Mouse (Mus musculus): ENCODE data around the gene Muc4. TPM values are rescaled to one million over a fixed set of nuclear protein-coding genes. Genes with fewer than 3 reads are reported as not detected.

Gene Muc4
- polyA plus RNA-seq, 1 experiment from 2014 or later: not detected

GRCm38 (mm10) chr16:32708457-32709033 lies 27.1 kb upstream of the Muc4 start:
- Histone ChIP-seq H3K4me3 (no peak overlapping the region), H3K9ac (no peak overlapping the region), H3K4me2 (no peak overlapping the region), H3K9me3 (no peaks in the 10 kb centered on the region), H3K27ac (no peak overlapping the region), H3K36me3 (replicated peaks) (no peaks in the 10 kb centered on the region), H3K27me3 (replicated peaks) (no peaks in the 10 kb centered on the region), H3K4me1 (no peaks in the 10 kb centered on the region)
- 82% methylated on average over 10 of the region's 10 CpGs for WGBS
- no peak for ATAC-seq (replicated peaks)

GRCm38 (mm10) chr16:32709116-32709515 lies 26.6 kb upstream of the Muc4 start:
- H3K4me2 ChIP-seq: no peak overlapping the region

GRCm38 (mm10) chr16:32710426-32711070 lies 25.1 kb upstream of the Muc4 start:
- Histone ChIP-seq H3K27ac (no peak overlapping the region), H3K9ac (no peak overlapping the region), H3K4me2 (no peak overlapping the region), H3K27me3 (replicated peaks) (no peaks in the 10 kb centered on the region), H3K36me3 (replicated peaks) (no peaks in the 10 kb centered on the region), H3K4me1 (no peaks in the 10 kb centered on the region), H3K4me3 (no peak overlapping the region), H3K9me3 (no peaks in the 10 kb centered on the region)
- WGBS: 80% methylated on average over 14 of the region's 14 CpGs
- no peak for ATAC-seq (replicated peaks)

More at GRCm38 (mm10) chr16:32709116-32709515, 26.6 kb upstream of the Muc4 start:
- H3K27me3 ChIP-seq (replicated peaks): no peaks in the 10 kb centered on the region
- ATAC-seq (replicated peaks): no peak
- no peak overlapping the region for H3K27ac ChIP-seq
- no peak overlapping the region for H3K9ac ChIP-seq
- no peak overlapping the region for H3K4me3 ChIP-seq
- WGBS: 88% methylated on average over 8 of the region's 8 CpGs
- no peaks in the 10 kb centered on the region for H3K4me1 ChIP-seq
- H3K9me3 ChIP-seq: no peaks in the 10 kb centered on the region
- no peaks in the 10 kb centered on the region for H3K36me3 ChIP-seq (replicated peaks)

GRCm38 (mm10) chr16:32712202-32712601 lies 23.5 kb upstream of the Muc4 start:
- no peak for ATAC-seq (replicated peaks)
- Histone ChIP-seq H3K4me3 (no peak overlapping the region), H3K9ac (no peak overlapping the region), H3K27ac (no peak overlapping the region), H3K36me3 (replicated peaks) (no peaks in the 10 kb centered on the region), H3K4me1 (no peaks in the 10 kb centered on the region), H3K4me2 (no peak overlapping the region), H3K9me3 (no peaks in the 10 kb centered on the region), H3K27me3 (replicated peaks) (no peaks in the 10 kb centered on the region)
- 84% methylated on average over 11 of the region's 11 CpGs for WGBS

GRCm38 (mm10) chr16:32713556-32713955 lies 22.1 kb upstream of the Muc4 start:
- Histone ChIP-seq H3K27ac (no peak overlapping the region), H3K4me3 (no peak overlapping the region), H3K4me1 (no peaks in the 10 kb centered on the region), H3K36me3 (replicated peaks) (no peaks in the 10 kb centered on the region), H3K4me2 (no peak overlapping the region), H3K9ac (no peak overlapping the region), H3K9me3 (no peaks in the 10 kb centered on the region), H3K27me3 (replicated peaks) (no peaks in the 10 kb centered on the region)
- WGBS: 60% methylated on average over 6 of the region's 6 CpGs
- ATAC-seq (replicated peaks): no peak

GRCm38 (mm10) chr16:32715364-32715763 lies 20.3 kb upstream of the Muc4 start:
- Histone ChIP-seq H3K4me1 (no peaks in the 10 kb centered on the region), H3K4me2 (no peak overlapping the region), H3K27ac (no peak overlapping the region), H3K9ac (no peak overlapping the region), H3K4me3 (no peak overlapping the region), H3K36me3 (replicated peaks) (no peaks in the 10 kb centered on the region), H3K9me3 (no peaks in the 10 kb centered on the region), H3K27me3 (replicated peaks) (no peaks in the 10 kb centered on the region)
- ATAC-seq (replicated peaks): no peak
- WGBS: 33% methylated on average over 13 of the region's 13 CpGs

- no peaks in the 10 kb centered on the region for H3K36me3 ChIP-seq (replicated peaks)
- no peak overlapping the region for H3K9ac ChIP-seq
- no peak overlapping the region for H3K27ac ChIP-seq
- 90% methylated on average over 7 of the region's 7 CpGs for WGBS
- no peaks in the 10 kb centered on the region for H3K9me3 ChIP-seq
- H3K27me3 ChIP-seq (replicated peaks): no peaks in the 10 kb centered on the region
- ATAC-seq (replicated peaks): no peak
- H3K4me3 ChIP-seq: no peak overlapping the region
- no peaks in the 10 kb centered on the region for H3K4me1 ChIP-seq
- H3K4me2 ChIP-seq: no peak overlapping the region
These were observed 12.5 kb upstream of the Muc4 start for GRCm38 (mm10) chr16:32723163-32723562.

GRCm38 (mm10) chr16:32723767-32724166 lies 11.9 kb upstream of the Muc4 start:
- Histone ChIP-seq H3K27me3 (replicated peaks) (no peaks in the 10 kb centered on the region), H3K4me1 (no peaks in the 10 kb centered on the region), H3K9me3 (no peaks in the 10 kb centered on the region), H3K36me3 (replicated peaks) (no peaks in the 10 kb centered on the region), H3K4me2 (no peak overlapping the region), H3K9ac (no peak overlapping the region), H3K4me3 (no peak overlapping the region), H3K27ac (no peak overlapping the region)
- ATAC-seq (replicated peaks): no peak
- WGBS: 78% methylated on average over 4 of the region's 4 CpGs

GRCm38 (mm10) chr16:32724259-32724658 lies 11.4 kb upstream of the Muc4 start:
- Histone ChIP-seq H3K9me3 (no peaks in the 10 kb centered on the region), H3K27ac (no peak overlapping the region), H3K9ac (no peak overlapping the region), H3K4me2 (no peak overlapping the region), H3K4me3 (no peak overlapping the region), H3K4me1 (no peaks in the 10 kb centered on the region), H3K27me3 (replicated peaks) (no peaks in the 10 kb centered on the region), H3K36me3 (replicated peaks) (no peaks in the 10 kb centered on the region)
- 82% methylated on average over 2 of the region's 2 CpGs for WGBS
- ATAC-seq (replicated peaks): no peak

GRCm38 (mm10) chr16:32726501-32726900 lies 9.2 kb upstream of the Muc4 start:
- no peaks in the 10 kb centered on the region for H3K4me1 ChIP-seq
- H3K4me2 ChIP-seq: no peak overlapping the region
- no peaks in the 10 kb centered on the region for H3K36me3 ChIP-seq (replicated peaks)
- H3K9ac ChIP-seq: no peak overlapping the region
- H3K27me3 ChIP-seq (replicated peaks): no peaks in the 10 kb centered on the region
- no peaks in the 10 kb centered on the region for H3K9me3 ChIP-seq
- ATAC-seq (replicated peaks): no peak
- no peak overlapping the region for H3K27ac ChIP-seq
- H3K4me3 ChIP-seq: no peak overlapping the region

- H3K4me3 ChIP-seq: no peak overlapping the region
- no peak for ATAC-seq (replicated peaks)
- H3K9ac ChIP-seq: no peak overlapping the region
- no peak overlapping the region for H3K27ac ChIP-seq
- H3K4me2 ChIP-seq: no peak overlapping the region
- H3K9me3 ChIP-seq: no peaks in the 10 kb centered on the region
- no peaks in the 10 kb centered on the region for H3K4me1 ChIP-seq
- no peaks in the 10 kb centered on the region for H3K27me3 ChIP-seq (replicated peaks)
- H3K36me3 ChIP-seq (replicated peaks): no peaks in the 10 kb centered on the region
These were observed 7.4 kb upstream of the Muc4 start for GRCm38 (mm10) chr16:32728240-32728639.

- WGBS: 83% methylated on average over 1 of the region's 1 CpGs
- H3K4me3 ChIP-seq: no peak overlapping the region
- ATAC-seq (replicated peaks): no peak
- no peaks in the 10 kb centered on the region for H3K27me3 ChIP-seq (replicated peaks)
- no peaks in the 10 kb centered on the region for H3K9me3 ChIP-seq
- no peaks in the 10 kb centered on the region for H3K36me3 ChIP-seq (replicated peaks)
- no peaks in the 10 kb centered on the region for H3K4me1 ChIP-seq
- H3K27ac ChIP-seq: no peak overlapping the region
- H3K9ac ChIP-seq: no peak overlapping the region
- no peak overlapping the region for H3K4me2 ChIP-seq
These were observed 7.0 kb upstream of the Muc4 start for GRCm38 (mm10) chr16:32728730-32729129.

- ATAC-seq (replicated peaks): no peak
- no peaks in the 10 kb centered on the region for H3K4me1 ChIP-seq
- WGBS: 94% methylated on average over 3 of the region's 3 CpGs
- no peaks in the 10 kb centered on the region for H3K9me3 ChIP-seq
- no peak overlapping the region for H3K4me2 ChIP-seq
- H3K27me3 ChIP-seq (replicated peaks): no peaks in the 10 kb centered on the region
- no peaks in the 10 kb centered on the region for H3K36me3 ChIP-seq (replicated peaks)
- no peak overlapping the region for H3K9ac ChIP-seq
- no peak overlapping the region for H3K27ac ChIP-seq
- no peak overlapping the region for H3K4me3 ChIP-seq
These were observed 2.5 kb upstream of the Muc4 start for GRCm38 (mm10) chr16:32733213-32733612.
